Mouse (Mus musculus) ES-E14 (cell line): ENCODE measurements at regions not wholly inside any gene's neighbourhood (a gene's known extent, or its start where the extent isn't known, plus 50 kb on each side); places are given as distances from the start of the nearest gene placed in this dataset.

Experiments used
- DNase-seq: peaks from one replicate; pipeline ENCODE4 v3.0.0-alpha.2; 2013; ENCODE audit warnings: low read depth, low spot score
- H3K27ac ChIP-seq: 2 replicates; pipeline ENCODE4 v1.5.1; 2012; ENCODE audit warnings: low read depth, mild to moderate bottlenecking, low read length, moderate library complexity, mixed read lengths; ENCODE audit not compliant: poor library complexity, insufficient read depth, severe bottlenecking
- H3K36me3 ChIP-seq: 2 replicates; pipeline ENCODE4 v1.6.1; 2012; ENCODE audit warnings: mild to moderate bottlenecking, low read length, moderate library complexity, mixed read lengths; ENCODE audit not compliant: control insufficient read depth, poor library complexity, insufficient read depth, severe bottlenecking
- H3K4me1 ChIP-seq, 2 experiments: fragments of 150-350 bp in 1 of 2; sonication (generic) in 1 of 2; 2 replicates each; pipeline ENCODE4 v1.6.1; 2012; ENCODE audit warnings: low read length in 2 of 2, mild to moderate bottlenecking in 1 of 2, mixed read lengths in 1 of 2; ENCODE audit not compliant: control insufficient read depth in 2 of 2, insufficient read depth in 2 of 2, poor library complexity in 1 of 2
- H3K4me3 ChIP-seq, 2 experiments: fragments of 150-350 bp in 1 of 2; sonication (generic) in 1 of 2; 2 replicates each; pipeline ENCODE4 v1.5.1; 2012; ENCODE audit warnings: low read length in 2 of 2, low read depth in 1 of 2, mild to moderate bottlenecking in 1 of 2, mixed read lengths in 1 of 2; ENCODE audit not compliant: insufficient read depth in 1 of 2, poor library complexity in 1 of 2, severe bottlenecking in 1 of 2
- H3K9ac ChIP-seq: 2 replicates; pipeline ENCODE4 v1.6.1; 2012; ENCODE audit warnings: low read depth, mild to moderate bottlenecking, low read length, mixed read lengths; ENCODE audit not compliant: poor library complexity, insufficient read depth, severe bottlenecking
- H3K9me3 ChIP-seq: fragments of 150-350 bp; sonication (generic); 2 replicates; pipeline ENCODE4 v1.6.1; 2012; ENCODE audit warnings: low read depth, mild to moderate bottlenecking, low read length; ENCODE audit not compliant: control insufficient read depth, insufficient read depth
- CHD2 ChIP-seq: IDR thresholded peaks from 2 replicates; pipeline ENCODE4 v1.6.1; 2014; ENCODE audit warnings: mild to moderate bottlenecking, low read depth, low read length, inconsistent platforms
- HCFC1 ChIP-seq: IDR thresholded peaks from 2 replicates; pipeline ENCODE4 v1.6.1; 2012; ENCODE audit warnings: low read length, inconsistent platforms, borderline replicate concordance; ENCODE audit not compliant: insufficient read depth
- MAFK ChIP-seq: IDR thresholded peaks from 2 replicates; pipeline ENCODE4 v1.6.1; 2014; ENCODE audit warnings: mild to moderate bottlenecking, low read depth, low read length, inconsistent platforms; ENCODE audit not compliant: insufficient read depth
- ZC3H11A ChIP-seq: IDR thresholded peaks from 2 replicates; pipeline ENCODE4 v1.6.1; 2012; ENCODE audit warnings: low read depth, mild to moderate bottlenecking, inconsistent platforms, low read length, borderline replicate concordance
- ZNF384 ChIP-seq: IDR thresholded peaks from 2 replicates; pipeline ENCODE4 v1.6.1; 2012; ENCODE audit warnings: low read depth, low read length, inconsistent platforms
- in situ Hi-C, 2 experiments: fragments of 600-800 bp; cut with MboI; formaldehyde crosslinking; loops; one replicate each; pipeline ENCODE4 v1.15.1; 2025; ENCODE audit warnings: low sequenced_read_pairs in 2 of 2, inconsistent platforms in 1 of 2; ENCODE audit not compliant: unreplicated experiment in 2 of 2

DNA sequence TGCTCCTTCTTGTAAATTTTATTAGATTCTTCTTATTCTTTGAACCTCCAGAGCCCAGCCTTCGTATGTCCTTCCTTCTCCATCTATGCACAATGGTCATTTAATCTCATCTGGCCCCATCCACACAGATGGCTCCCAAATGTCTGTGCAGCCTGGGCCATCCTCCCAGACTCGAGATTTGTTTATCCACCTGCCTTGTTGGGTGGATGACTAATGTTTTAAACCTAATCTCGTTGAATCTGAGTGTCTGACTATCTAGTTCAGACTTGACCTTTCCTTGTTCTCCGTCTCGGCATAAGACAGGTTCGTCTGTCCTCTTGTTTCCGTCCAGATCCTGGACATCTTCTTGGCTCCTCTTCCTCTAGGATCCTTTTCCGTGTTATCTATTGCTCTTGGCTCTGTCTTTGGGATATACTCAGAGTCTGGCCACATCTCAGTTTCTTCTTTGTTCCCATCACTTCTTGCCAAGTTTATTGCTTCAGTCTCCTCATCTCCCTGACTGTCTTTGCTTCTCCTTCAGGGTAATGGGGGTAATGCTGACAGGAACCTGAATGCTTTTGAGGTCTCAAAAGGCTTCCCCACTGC, 141.4 kb upstream of the Gas1 start:
- no peak for DNase-seq
- Histone ChIP-seq H3K9me3 (no peaks in the 10 kb centered on the region), H3K9ac (no peak overlapping the region), H3K4me1 (no peaks in the 10 kb centered on the region), H3K27ac (no peak overlapping the region), H3K4me3 (no peak overlapping the region), H3K36me3 (no peaks in the 10 kb centered on the region)
- in situ Hi-C loops, result no loop called here
- no peak for TF ChIP-seq CHD2
- TF ChIP-seq MAFK, result no peak
- TF ChIP-seq ZNF384, result no peak
- no peak for TF ChIP-seq ZC3H11A
- no peak for TF ChIP-seq HCFC1

GRCm38 (mm10) chr13:60319268-60319667, 142.1 kb upstream of the Gas1 start:
- Histone ChIP-seq H3K27ac (no peak overlapping the region), H3K4me1 (no peaks in the 10 kb centered on the region), H3K9ac (no peak overlapping the region), H3K4me3 (no peak overlapping the region), H3K36me3 (no peaks in the 10 kb centered on the region), H3K9me3 (no peaks in the 10 kb centered on the region)
- DNase-seq, result no peak
- TF ChIP-seq ZNF384 (no peak), HCFC1 (no peak), MAFK (no peak), ZC3H11A (no peak)
- in situ Hi-C loops, result no loop called here

DNA sequence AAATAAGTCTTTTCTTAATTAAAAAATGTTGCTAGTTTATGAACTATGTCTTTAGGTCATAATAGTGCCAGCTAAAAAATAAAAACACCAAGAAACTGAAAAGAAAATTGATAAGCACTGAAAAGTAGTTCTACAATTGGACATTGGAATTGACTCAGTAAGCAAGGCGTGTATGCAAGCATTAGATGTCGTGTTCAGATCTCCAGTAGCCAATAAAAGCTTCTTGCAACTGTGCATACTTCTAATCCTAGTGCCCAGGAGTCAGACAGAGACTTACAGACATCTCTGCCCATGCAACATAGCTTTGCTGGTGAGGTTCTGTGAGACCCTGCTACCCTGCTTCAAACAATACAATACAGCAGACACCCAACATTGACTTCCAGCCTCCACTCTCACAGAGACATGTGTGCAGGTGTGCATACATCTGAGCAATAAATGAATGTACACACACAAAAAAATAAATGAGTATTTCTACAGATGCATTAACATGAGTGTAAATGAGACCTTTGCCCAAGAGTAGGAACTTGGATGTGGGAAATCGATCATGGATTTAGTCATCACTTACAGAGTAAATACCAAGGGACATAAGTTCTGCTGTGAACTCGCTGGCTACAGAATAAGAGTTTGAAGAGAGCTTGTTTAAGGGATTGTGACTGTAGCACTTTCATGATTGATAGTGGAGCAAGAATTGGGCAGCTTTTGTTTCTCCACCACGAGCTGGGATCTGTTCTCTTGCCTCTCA, 142.9 kb upstream of the Gas1 start:
- no peak for DNase-seq
- no peak overlapping the region for H3K4me3 ChIP-seq
- TF ChIP-seq MAFK (no peak), CHD2 (no peak), ZC3H11A (no peak), ZNF384 (no peak), HCFC1 (no peak)
- no peak overlapping the region for H3K27ac ChIP-seq
- H3K9ac ChIP-seq, result no peak overlapping the region
- H3K9me3 ChIP-seq, result no peaks in the 10 kb centered on the region
- no peaks in the 10 kb centered on the region for H3K36me3 ChIP-seq
- no peaks in the 10 kb centered on the region for H3K4me1 ChIP-seq
- in situ Hi-C loops, result no loop called here

DNA sequence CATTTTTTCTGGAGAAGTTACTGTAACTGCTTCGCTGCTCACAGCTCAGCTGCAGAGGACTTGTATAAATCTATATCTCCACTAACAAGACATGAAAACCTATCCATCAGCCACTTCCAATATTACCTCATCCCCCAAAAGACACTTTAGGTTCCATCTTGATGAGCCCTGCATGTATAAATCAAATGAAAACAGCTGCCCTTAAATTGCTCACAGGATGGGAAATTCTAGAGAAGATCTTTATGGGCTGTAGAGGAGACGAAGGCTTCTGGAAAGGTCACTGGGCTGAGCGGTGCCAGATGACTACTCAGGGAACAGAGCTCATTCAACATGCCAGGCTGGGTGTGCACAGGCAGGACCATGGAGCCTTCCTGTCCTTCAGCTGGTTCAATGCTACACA, 145.4 kb upstream of the Gas1 start:
- no peak overlapping the region for H3K27ac ChIP-seq
- TF ChIP-seq ZC3H11A, result no peak
- TF ChIP-seq HCFC1, result no peak
- no peak for TF ChIP-seq CHD2
- no peak for TF ChIP-seq ZNF384
- no peak for TF ChIP-seq MAFK
- no peaks in the 10 kb centered on the region for H3K36me3 ChIP-seq
- no peaks in the 10 kb centered on the region for H3K4me1 ChIP-seq
- in situ Hi-C loops, result no loop called here
- no peak for DNase-seq
- H3K4me3 ChIP-seq, result no peak overlapping the region
- no peaks in the 10 kb centered on the region for H3K9me3 ChIP-seq
- no peak overlapping the region for H3K9ac ChIP-seq
